Mouse (Mus musculus) embryo, embryonic 10.5 days (tissue): ENCODE data around the gene Vps36.

Experiments
- DNase-seq: peaks from one replicate; pipeline ENCODE4 v3.0.0-alpha.2; 2015; ENCODE audit warnings: low spot score

The Vps36 gene

DNA sequence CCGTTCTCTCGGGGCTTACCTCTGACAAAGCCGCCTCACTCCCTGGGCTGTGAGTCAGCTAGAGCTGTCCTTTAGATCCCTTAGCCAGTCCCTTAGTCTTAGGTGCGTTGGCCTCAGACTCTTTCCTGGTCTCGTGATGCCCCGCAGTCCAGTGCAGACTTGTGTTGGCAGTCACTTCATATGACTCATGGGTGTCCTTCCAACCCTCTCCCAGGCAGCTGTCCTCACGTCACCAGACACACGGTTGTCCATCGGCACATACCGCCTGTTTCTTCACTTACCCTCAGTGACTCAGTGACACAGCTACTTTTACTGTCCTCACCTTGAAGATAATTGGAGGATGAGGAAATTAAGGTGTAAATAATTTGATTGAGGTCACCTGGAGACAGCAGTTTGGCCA, 22.2 kb downstream of the Vps36 start:
- DNase-seq, result no peak

DNA sequence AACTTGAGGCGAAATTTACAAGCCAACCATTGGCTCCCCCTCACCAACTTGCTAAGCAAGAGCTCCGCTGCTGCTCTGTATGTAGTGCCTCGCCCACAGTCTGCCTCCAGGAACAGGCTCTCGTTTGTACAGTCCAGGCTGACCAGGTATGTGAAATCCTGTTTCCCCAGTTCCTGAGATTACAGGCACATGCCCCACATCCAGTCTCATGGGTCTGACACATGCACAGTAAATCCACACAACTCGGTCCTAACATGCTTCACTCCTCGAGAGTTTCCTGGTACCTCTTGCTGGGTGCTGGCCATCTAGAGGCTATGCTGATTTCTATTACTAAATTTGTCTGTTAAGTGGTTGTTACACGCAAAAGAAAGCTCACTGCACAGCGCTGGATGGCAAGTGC, 33.8 kb downstream of the Vps36 start:
- DNase-seq, result no peak

DNA sequence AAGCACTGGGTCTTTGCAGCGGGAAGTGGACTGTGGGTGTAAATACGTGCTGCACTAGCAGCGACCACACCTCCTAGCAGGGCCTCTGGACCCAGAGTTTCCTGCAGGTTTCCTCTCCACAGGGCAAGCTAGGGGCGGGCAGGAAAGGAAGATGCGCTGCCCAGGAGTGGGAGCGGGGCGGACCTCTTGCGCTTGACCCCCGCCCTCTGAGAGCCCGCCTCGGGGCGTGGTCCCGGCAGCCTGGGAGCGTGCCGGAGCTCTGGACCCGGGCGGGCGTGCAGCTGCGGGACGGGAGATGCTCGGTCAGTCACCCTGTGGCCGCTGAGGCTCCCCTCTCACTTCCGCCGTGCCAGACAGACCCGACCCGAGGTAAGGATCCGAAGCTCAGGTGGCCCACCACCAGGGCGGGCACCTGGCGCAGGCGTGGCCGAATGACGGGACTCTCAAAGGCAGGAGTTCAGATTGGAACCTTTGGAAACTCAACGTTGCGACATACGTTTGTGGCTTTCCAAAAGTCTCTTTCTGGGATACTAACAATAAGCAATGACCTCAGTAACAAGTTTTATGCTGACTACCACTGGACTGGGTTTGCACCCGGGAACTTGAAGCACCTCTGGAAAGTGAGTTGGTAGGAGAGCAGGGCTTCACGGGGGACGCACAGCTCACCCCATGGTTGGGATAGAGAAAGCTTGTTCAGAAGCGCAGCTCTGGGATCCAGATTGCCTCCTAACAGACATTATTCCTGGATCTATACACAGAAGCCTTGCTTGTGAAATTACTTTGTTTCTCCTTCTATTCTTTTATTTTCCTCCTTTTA, 34.7 kb downstream of the Vps36 start, which contains the start of gene Thsd1:
Gene Thsd1, plus strand, starts transcription at position 253 of the 817 bp plus-strand sequence.
- peak; percentile 71 for DNase-seq

DNA sequence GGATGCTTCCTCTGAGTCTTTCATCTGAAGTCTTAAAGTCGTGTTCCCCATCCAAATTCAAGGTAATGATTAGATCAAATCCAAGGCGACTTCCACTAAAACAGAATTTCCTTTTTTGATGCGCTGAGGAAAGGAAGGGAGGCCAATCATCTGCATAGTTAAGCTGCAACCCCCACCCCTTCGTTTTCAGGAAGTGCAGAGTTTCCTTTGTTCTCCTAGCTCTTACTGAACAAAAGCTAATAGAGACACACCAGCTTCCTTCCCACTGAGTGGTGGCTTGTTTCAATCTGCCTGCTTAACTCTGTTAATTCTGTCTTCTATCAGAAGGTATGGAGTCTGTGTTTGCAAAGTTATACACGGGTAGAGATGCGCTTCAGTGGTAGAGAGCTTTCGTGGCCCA, 36.0 kb downstream of the Vps36 start:
- peak; percentile 5 for DNase-seq

DNA sequence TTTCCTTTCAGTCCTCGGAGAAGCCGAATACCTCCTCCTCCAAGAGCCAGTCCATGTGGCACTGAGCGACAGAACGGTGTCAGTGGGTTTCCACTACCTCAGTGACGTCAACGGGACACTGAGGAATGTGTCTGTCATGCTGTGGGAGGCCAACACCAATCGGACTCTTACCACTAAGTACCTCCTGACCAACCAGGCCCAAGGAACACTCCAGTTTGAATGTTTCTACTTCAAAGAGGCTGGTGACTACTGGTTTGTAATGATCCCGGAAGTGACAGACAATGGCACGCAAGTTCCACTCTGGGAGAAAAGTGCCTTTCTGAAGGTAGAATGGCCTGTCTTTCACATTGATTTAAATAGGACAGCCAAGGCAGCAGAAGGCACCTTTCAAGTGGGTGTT, 50.4 kb downstream of the Vps36 start:
- DNase-seq, result no peak

DNA sequence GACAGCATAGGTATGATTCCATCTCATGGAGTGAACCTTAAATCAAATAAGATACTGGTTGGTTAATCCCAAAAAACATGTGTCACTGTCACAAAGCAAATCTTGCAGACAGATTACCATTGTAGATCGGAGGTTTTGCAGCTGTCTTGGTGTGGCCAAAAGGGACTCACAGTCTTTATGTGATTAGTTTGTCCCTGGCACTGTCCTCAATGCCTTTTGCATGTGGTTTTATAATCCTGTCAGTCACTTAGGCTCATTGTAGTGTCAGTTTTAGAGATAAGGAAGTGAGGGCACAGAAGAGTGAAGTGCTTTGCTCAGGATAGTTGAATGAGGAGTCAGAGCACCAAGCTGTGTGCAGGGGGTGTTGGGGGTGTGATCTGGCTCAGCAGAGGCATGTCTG, 53.1 kb downstream of the Vps36 start:
- no peak for DNase-seq

DNA sequence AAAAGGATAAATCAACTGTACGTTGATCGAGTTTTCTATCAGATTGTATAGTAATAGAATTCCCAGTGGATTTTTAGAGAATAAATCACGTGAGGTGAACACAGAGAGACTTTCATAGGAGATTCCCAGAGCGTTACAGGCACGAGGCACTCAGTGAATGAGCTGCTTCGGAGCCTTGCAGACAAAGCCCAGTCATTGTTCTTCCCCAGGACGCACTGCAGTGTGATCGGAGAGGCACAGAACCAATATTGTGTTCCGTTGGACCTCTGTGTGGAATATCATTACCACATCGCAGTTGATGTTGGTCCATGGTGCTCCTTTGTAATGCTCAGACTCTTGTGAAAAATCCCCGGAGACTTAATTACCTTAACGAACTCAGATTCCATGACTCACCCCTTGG, 55.3 kb downstream of the Vps36 start:
- DNase-seq, result no peak

DNA sequence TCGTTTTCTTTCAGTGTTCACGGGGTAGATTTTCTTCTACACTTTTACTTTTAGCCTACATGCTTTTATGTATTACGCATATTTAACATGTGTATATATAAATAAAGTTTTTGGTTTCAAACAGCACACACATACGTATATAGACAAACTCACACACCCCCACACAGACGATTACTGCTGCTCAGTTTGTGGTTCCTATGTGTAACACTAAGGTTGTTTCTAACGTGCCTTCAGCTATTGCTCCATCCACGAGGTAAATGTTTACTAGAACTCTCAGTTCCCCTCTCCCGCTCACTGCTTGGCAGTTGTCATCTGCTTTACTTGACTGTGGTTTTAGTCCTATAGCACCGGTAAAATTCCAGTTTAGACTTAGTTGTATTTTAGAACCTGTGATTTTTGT, 56.5 kb downstream of the Vps36 start:
- no peak for DNase-seq

DNA sequence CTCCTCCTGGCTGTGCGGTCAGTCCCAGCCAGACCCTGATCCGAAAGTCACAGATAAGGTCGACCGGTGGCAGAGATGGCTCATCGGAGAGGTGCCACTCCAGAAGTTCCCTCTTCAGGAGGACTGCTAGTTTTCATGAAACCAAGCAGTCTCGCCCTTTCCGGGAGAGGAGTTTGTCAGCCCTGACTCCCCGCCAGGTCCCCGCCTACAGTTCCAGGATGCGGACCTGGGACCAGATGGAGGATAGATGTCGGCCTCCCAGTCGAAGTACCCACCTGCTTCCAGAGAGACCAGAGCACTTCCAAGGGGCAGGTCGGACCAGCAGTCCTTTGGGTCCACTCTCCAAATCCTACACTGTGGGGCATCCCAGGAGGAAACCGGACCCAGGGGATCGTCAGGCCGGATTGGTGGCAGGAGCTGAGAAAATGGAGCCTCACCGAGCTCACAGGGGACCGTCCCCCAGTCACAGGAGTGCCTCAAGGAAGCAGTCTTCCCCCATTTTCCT, 66.4 kb downstream of the Vps36 start:
- DNase-seq, result no peak

DNA sequence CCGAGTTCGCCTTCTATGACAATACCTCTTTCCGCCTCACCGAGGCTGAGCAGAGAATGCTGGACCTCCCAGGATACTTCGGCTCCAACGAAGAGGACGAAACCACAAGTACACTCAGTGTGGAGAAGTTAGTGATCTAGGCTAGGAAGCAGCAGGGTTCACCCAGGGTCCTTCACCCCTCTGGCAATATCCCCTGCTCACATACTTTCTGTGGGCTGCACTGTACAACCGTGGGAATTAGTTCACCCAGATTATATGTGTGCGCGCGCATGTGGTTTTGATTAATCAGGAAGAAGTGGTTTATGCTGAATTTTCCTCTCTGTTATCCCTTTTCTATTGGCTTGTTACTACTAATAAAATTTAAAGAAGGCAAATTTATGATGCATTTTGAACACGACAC, 66.9 kb downstream of the Vps36 start:
- DNase-seq, result no peak

DNA sequence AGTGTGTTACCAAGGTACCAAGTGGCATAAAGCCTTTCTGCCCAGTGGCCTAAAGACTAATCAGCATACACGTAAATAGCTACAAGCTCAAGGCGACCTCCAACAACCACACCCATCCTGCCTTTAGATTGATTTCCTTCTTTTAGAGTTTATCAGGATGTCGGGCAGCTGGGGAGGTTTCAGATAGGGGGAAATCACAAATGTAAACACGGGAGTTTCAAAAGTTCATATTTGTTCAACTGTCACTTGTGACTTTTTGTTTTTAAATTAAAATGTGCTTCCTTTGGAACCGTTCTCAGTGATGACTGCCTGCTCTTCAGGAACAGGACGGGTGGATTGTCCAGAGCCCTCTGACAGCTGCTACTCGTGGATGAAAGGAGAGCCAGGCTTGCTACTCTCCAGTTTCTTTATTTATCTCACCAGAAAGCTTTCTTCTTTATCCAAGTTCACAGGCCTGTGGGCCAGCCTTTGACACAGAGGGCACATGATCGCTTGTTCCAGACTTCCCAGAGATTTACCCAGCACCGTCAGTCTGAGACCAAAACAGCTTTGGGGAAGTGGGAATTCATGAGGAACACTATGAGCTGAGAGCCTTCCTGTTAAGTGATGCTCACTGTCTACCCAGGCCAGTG, 67.6 kb downstream of the Vps36 start:
- no peak for DNase-seq

DNA sequence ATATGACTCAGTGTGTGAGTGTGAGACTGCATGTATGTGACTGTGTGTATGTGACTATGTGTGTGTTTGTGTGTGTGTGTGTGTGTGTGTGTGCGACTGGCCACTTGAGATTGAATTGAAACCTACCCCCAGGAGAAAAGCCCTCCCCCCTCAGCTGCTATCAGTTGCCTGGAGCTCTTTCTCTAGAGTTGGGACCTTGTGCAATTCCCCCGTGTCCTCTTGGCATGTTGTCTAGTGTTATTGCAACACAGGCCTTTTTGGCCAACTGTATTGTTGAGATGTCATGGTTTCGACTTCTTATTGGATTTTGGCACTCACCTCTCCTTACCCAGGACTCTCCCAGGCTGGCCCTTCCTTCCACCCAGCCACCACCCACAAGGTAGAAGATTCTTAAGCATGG, 69.7 kb downstream of the Vps36 start:
- DNase-seq, result no peak

DNA sequence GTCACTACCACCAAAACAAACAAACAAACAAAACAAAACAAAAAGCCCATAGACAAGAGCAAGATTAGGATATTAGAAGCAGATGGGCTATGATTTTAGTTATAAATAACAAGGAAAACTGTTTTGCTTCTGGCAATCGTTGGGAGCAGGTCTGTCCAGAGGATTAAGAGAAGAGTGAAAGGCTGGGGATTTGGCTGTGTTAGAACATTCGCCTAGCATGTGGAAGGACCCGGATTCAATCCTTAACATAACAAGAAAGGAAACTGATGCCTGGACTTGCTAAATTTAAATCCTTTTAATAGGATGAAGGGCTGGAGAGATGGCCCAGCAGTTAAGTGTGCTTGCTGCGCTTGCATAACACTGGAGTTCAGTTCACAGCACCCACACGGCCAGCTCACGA, 71.7 kb downstream of the Vps36 start:
- DNase-seq, result no peak

DNA sequence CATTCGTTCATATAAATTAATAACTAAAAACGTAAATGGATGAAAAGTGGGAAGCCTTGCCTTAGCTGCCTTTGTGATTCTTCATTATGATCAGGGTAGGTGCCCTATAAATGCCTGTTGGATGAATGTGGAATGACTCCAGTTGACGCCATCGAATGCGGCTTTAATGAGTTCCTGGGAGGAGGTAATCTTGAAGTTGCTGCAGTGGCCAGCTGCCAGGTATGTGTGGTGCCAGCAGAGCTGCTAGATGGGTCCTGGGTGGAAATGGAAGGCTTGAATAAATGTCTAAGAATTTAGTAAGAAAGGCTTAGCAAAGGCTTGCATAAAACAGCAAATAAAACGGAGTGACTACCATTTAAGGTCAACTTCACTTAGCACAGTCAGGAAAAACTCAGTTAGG, 72.2 kb downstream of the Vps36 start:
- DNase-seq, result no peak

DNA sequence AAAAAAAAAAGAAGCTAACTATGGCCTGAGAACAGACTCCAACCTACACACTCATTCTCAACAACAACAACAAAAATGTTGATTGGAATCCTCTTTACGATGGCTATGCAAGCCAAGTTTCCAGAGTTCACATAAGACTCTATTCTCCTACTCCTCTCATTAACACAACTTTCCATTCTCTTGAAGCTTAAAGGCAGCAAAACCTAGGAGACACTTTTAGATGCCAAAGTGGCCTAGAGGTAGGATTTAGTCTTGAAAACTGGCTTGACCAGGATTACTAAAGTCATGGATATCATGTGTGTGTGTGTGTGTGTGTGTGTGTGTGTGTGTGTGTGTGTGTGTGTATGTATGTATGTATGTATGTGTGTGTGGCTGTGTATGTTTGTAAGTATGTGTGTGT, 72.6 kb downstream of the Vps36 start:
- DNase-seq, result no peak

DNA sequence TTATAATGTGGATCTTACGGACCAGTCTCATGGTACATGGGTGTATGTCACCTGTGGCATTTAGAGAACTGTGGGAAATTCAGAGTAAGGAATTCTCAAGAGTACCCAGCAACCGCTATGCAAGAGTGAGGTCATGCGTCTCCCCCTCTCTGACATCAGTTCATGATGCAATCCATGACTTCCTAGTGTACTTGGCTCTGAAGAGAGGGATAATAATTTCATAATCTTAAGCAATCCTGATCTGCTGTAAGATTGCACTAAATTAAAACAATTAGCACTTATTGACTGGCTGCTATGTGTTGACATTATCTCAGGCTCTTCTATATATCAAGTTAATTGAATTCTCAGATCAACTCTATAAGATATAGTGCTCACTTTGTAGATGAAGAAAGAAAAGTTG, 74.2 kb downstream of the Vps36 start:
- no peak for DNase-seq
